Mouse (Mus musculus) kidney, embryonic 14.5 days (tissue): ENCODE results near the gene Serpinh1. TPM values are rescaled to one million over a fixed set of nuclear protein-coding genes. Genes with fewer than 3 reads are reported as not detected.

Experiments used
- ATAC-seq: fragments of 200-750 bp; cut with Nextera tagmentation; 2 replicates; pipeline ENCODE4 v1.8.0; 2017; ENCODE audit warnings: moderate number of reproducible peaks, mild to moderate bottlenecking, moderate TSS enrichment, moderate library complexity; ENCODE audit not compliant: low FRiP score, low TSS enrichment
- H3K27ac ChIP-seq: fragments of 300-500 bp; sonication (generic); 2 replicates; pipeline ENCODE4 v1.5.1; 2014; ENCODE audit warnings: low read depth, mild to moderate bottlenecking, low read length, moderate library complexity, mixed read lengths
- H3K27me3 ChIP-seq: fragments of 300-500 bp; sonication (generic); 2 replicates; pipeline ENCODE4 v1.6.1; 2014; ENCODE audit warnings: mild to moderate bottlenecking, low read length; ENCODE audit not compliant: control insufficient read depth, insufficient read depth
- H3K36me3 ChIP-seq: fragments of 300-500 bp; sonication (generic); 2 replicates; pipeline ENCODE4 v1.6.1; 2014; ENCODE audit warnings: low read length, mixed read lengths; ENCODE audit not compliant: control insufficient read depth, insufficient read depth
- H3K4me1 ChIP-seq: fragments of 300-500 bp; sonication (generic); 2 replicates; pipeline ENCODE4 v1.6.1; 2014; ENCODE audit warnings: low read length, mixed read lengths; ENCODE audit not compliant: control insufficient read depth, insufficient read depth
- H3K4me2 ChIP-seq: fragments of 300-500 bp; sonication (generic); replicated peaks from 2 replicates; pipeline ENCODE4 v1.6.1; 2014; ENCODE audit warnings: low read depth, mild to moderate bottlenecking, low read length
- H3K4me3 ChIP-seq: fragments of 300-500 bp; sonication (generic); 2 replicates; pipeline ENCODE4 v1.5.1; 2014; ENCODE audit warnings: mild to moderate bottlenecking, low read length
- H3K9ac ChIP-seq: fragments of 300-500 bp; sonication (generic); 2 replicates; pipeline ENCODE4 v1.6.1; 2014; ENCODE audit warnings: low read depth, mild to moderate bottlenecking, low read length, moderate library complexity
- H3K9me3 ChIP-seq: fragments of 300-500 bp; sonication (generic); 2 replicates; pipeline ENCODE4 v1.6.1; 2016; ENCODE audit warnings: low read length; ENCODE audit not compliant: control insufficient read depth
- WGBS: fragments of 180-500 bp; shearing (Covaris S2); extraction: QIAGEN DNeasy Blood & Tissue Kit; methylation state at CpG from one replicate; pipeline ENCODE4 v1.1.7; 2014; 5-methylcytosine and 5-hydroxymethylcytosine counted together
- polyA plus RNA-seq: library from polyadenylated mRNA; unstranded; fragments of >200 nt; fragmentation: Nextera tagmentation; extraction: Ambion mirVana; gene quantifications from 2 replicates; pipeline ENCODE4 v1.2.1, GENCODE M21; 2014

Serpinh1 gene
- polyA plus RNA-seq, 1 experiment from 2014 or later: 459 TPM

GRCm38 (mm10) chr7:99323321-99323700 lies 29.7 kb downstream of the Serpinh1 start:
- no peak overlapping the region for H3K4me3 ChIP-seq
- 80% methylated on average over 9 of the region's 9 CpGs for WGBS

GRCm38 (mm10) chr7:99322691-99323320 lies 30.2 kb downstream of the Serpinh1 start:
- Histone ChIP-seq H3K4me3 (no peak overlapping the region), H3K36me3 (no peaks in the 10 kb centered on the region), H3K4me2 (no peak overlapping the region), H3K27me3 (peaks cover 6% of the 10 kb centered on the region; the same call in 1 of the 2 replicates), H3K27ac (no peak overlapping the region), H3K9me3 (no peaks in the 10 kb centered on the region), H3K4me1 (peaks cover 11% of the 10 kb centered on the region), H3K9ac (no peak overlapping the region)
- no peak for ATAC-seq
- WGBS: 87% methylated on average over 6 of the region's 6 CpGs

More at GRCm38 (mm10) chr7:99323321-99323700, 29.7 kb downstream of the Serpinh1 start:
- Histone ChIP-seq H3K4me2 (no peak overlapping the region), H3K36me3 (no peaks in the 10 kb centered on the region), H3K4me1 (peaks cover 11% of the 10 kb centered on the region), H3K9ac (no peak overlapping the region), H3K9me3 (no peaks in the 10 kb centered on the region), H3K27ac (no peak overlapping the region), H3K27me3 (peaks cover 6% of the 10 kb centered on the region; the same call in 1 of the 2 replicates)
- ATAC-seq: no peak

DNA sequence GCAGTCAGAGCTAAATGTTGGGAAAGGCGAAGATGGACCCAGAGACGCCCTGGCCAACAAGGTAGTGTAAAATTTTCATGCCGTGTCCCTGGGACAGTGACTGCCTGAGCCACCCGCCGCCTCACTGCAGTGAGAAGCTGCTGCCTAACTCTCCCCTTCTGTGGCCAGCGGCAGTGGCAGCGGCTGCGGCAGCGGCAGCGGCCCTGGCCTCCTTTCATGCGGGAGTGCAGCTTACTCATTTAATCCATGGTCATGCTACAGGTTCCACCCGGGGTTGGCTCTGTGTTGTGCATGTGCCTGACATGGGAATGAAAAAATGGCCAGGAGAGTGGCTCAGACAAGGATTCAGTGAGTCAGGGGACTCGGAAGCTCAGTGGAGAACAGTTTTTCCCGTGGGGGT lies 32.5 kb downstream of the Serpinh1 start:
- no peak overlapping the region for H3K4me3 ChIP-seq
- H3K4me1 ChIP-seq: peaks cover 13% of the 10 kb centered on the region
- H3K9me3 ChIP-seq: no peaks in the 10 kb centered on the region
- H3K9ac ChIP-seq: no peak overlapping the region
- H3K4me2 ChIP-seq: no peak overlapping the region
- no peak overlapping the region for H3K27ac ChIP-seq
- ATAC-seq: no peak
- H3K27me3 ChIP-seq: no peaks in the 10 kb centered on the region
- H3K36me3 ChIP-seq: no peaks in the 10 kb centered on the region
- 33% methylated on average over 14 of the region's 14 CpGs for WGBS

GRCm38 (mm10) chr7:99317475-99317874 lies 35.6 kb downstream of the Serpinh1 start:
- no peak for ATAC-seq
- H3K4me2 ChIP-seq: no peak overlapping the region
- H3K9ac ChIP-seq: no peak overlapping the region
- H3K36me3 ChIP-seq: no peaks in the 10 kb centered on the region
- WGBS: 56% methylated on average over 7 of the region's 7 CpGs
- no peak overlapping the region for H3K4me3 ChIP-seq
- H3K9me3 ChIP-seq: no peaks in the 10 kb centered on the region
- H3K27ac ChIP-seq: no peak overlapping the region
- no peaks in the 10 kb centered on the region for H3K27me3 ChIP-seq
- H3K4me1 ChIP-seq: peaks cover 6% of the 10 kb centered on the region; the same call in 1 of the 2 replicates

GRCm38 (mm10) chr7:99316207-99316606 lies 36.8 kb downstream of the Serpinh1 start:
- no peak overlapping the region for H3K27ac ChIP-seq
- H3K9ac ChIP-seq: no peak overlapping the region
- 46% methylated on average over 7 of the region's 7 CpGs for WGBS
- H3K36me3 ChIP-seq: no peaks in the 10 kb centered on the region
- no peaks in the 10 kb centered on the region for H3K27me3 ChIP-seq
- ATAC-seq: no peak
- no peak overlapping the region for H3K4me2 ChIP-seq
- H3K9me3 ChIP-seq: no peaks in the 10 kb centered on the region
- H3K4me1 ChIP-seq: peaks cover 7% of the 10 kb centered on the region; the same call in 1 of the 2 replicates
- H3K4me3 ChIP-seq: no peak overlapping the region

DNA sequence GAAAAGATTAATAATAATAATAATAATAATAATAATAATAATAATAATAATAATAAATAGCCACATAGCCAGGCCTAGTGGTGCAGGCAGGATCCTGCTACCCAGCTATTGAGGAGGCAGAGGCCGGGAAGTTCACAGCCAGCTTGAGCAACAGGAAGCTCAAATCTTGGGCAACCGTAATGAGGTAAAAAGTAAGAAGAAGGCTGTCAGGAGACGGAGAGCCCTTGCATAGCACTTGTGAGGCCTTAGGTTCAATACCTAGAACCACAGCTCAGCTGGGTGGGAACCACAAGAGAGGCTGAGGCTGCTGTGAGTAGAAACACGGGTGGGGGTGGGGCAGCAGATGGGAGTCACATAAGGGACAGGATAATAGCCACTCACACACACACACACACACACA lies 38.5 kb downstream of the Serpinh1 start:
- no peaks in the 10 kb centered on the region for H3K27me3 ChIP-seq
- H3K9me3 ChIP-seq: no peaks in the 10 kb centered on the region
- H3K4me2 ChIP-seq: no peak overlapping the region
- WGBS: 84% methylated on average over 4 of the region's 4 CpGs
- no peak overlapping the region for H3K9ac ChIP-seq
- H3K4me3 ChIP-seq: no peak overlapping the region
- H3K27ac ChIP-seq: no peak overlapping the region
- H3K4me1 ChIP-seq: 0 out of 2 replicates have a peak, but pooled peaks cover 7% of the 10 kb centered on the region
- H3K36me3 ChIP-seq: no peaks in the 10 kb centered on the region
- ATAC-seq: no peak

DNA sequence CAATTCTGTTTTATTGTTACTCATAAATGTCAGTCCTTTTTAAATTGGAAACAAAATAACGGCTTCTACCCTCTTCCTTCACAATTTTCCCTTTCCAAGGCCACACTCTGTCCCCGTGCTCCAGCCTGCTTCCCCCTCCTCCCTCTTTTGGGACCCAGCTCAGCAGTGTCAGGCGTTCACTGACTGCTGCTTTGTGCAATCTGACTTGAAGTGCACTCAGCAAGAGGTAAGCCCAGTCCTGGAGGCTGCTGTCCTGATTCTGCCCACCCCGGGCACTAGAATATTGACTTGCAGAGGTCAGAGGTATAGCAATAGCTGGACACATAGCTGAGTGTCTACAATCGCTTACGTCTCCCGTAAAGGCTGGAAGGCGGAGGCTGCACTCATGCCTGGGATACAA lies 39.8 kb downstream of the Serpinh1 start:
- no peak overlapping the region for H3K9ac ChIP-seq
- H3K4me2 ChIP-seq: no peak overlapping the region
- H3K9me3 ChIP-seq: no peaks in the 10 kb centered on the region
- no peak overlapping the region for H3K4me3 ChIP-seq
- 0 out of 2 replicates have a peak, but pooled peaks cover 7% of the 10 kb centered on the region for H3K4me1 ChIP-seq
- no peak for ATAC-seq
- no peak overlapping the region for H3K27ac ChIP-seq
- 67% methylated on average over 8 of the region's 8 CpGs for WGBS
- H3K27me3 ChIP-seq: no peaks in the 10 kb centered on the region
- H3K36me3 ChIP-seq: no peaks in the 10 kb centered on the region

DNA sequence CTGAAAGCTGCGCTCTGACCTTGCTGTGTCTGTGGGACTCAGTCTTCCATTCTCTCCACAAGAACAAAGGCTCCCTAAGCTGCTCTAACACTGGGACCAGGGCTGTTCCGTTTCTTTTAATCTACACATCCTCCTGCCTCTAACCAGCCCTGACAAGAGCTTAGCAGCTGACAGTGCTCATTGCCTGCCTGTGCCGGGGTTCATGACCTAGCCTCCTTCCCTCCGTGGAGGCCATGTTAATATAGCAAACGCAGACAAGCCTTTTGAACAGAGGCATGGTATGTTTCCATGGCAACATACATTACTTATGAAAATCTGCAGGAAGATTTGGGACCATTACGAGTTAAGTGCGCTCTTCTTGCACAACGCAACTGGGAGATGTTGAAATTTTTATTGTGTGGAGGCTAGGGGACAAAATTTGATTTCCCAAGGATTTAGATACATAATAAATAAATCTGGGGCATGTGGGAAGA lies 40.3 kb downstream of the Serpinh1 start:
- no peak overlapping the region for H3K4me3 ChIP-seq
- 0 out of 2 replicates have a peak, but pooled peaks cover 7% of the 10 kb centered on the region for H3K4me1 ChIP-seq
- ATAC-seq: 0 out of 2 replicates have a peak, but pooled peaks have one; percentile 41
- H3K27me3 ChIP-seq: no peaks in the 10 kb centered on the region
- H3K4me2 ChIP-seq: no peak overlapping the region
- H3K36me3 ChIP-seq: no peaks in the 10 kb centered on the region
- H3K9me3 ChIP-seq: no peaks in the 10 kb centered on the region
- no peak overlapping the region for H3K9ac ChIP-seq
- WGBS: 43% methylated on average over 8 of the region's 8 CpGs
- no peak overlapping the region for H3K27ac ChIP-seq

DNA sequence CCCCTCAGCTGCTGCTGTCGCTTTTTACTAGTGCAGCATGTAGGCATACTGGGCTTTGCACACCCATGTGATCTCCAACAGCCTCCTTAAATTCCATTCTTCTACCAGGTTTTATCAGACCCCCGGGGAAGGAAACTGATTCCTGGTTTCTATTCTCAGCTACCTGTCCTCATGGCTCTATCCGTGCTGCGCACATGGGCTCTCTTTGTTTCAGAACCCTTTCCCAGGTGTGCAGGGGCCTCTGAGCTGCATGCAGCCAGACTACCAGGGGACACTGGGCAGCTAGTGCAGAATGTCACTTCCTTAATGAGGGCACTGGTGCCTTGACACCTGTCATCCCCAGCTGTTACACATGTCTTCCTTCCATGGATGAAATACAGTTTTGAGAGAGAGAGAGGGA lies 41.0 kb downstream of the Serpinh1 start:
- 63% methylated on average over 4 of the region's 4 CpGs for WGBS
- no peaks in the 10 kb centered on the region for H3K27me3 ChIP-seq
- ATAC-seq: no peak
- H3K36me3 ChIP-seq: no peaks in the 10 kb centered on the region
- no peak overlapping the region for H3K4me2 ChIP-seq
- H3K4me1 ChIP-seq: peaks cover 7% of the 10 kb centered on the region; the same call in 1 of the 2 replicates
- H3K27ac ChIP-seq: no peak overlapping the region
- no peaks in the 10 kb centered on the region for H3K9me3 ChIP-seq
- no peak overlapping the region for H3K4me3 ChIP-seq
- no peak overlapping the region for H3K9ac ChIP-seq
